Mouse (Mus musculus) small intestine, adult 2 months (tissue): Measurements from ENCODE around the gene Slc43a2. TPM values are rescaled to one million over a fixed set of nuclear protein-coding genes. Genes with fewer than 3 reads are reported as not detected.

Source experiments
- H3K27ac ChIP-seq: fragments of 200-500 bp; 2 replicates; pipeline ENCODE4 v1.5.1; 2012; ENCODE audit warnings: low read depth, low read length, control low read depth, inconsistent platforms; ENCODE audit not compliant: insufficient read depth
- H3K27me3 ChIP-seq: fragments of 200-500 bp; 2 replicates; pipeline ENCODE4 v1.6.1; 2012; ENCODE audit warnings: mild to moderate bottlenecking, moderate library complexity, low read length, inconsistent platforms; ENCODE audit not compliant: control insufficient read depth, insufficient read depth
- H3K36me3 ChIP-seq: fragments of 200-500 bp; 2 replicates; pipeline ENCODE4 v1.6.1; 2012; ENCODE audit warnings: mild to moderate bottlenecking, low read length, control low read depth, inconsistent platforms; ENCODE audit not compliant: control insufficient read depth, insufficient read depth
- H3K4me1 ChIP-seq: fragments of 200-500 bp; 2 replicates; pipeline ENCODE4 v1.6.1; 2012; ENCODE audit warnings: low read length, inconsistent platforms, mixed read lengths; ENCODE audit not compliant: control insufficient read depth, insufficient read depth, insufficient read length
- H3K4me3 ChIP-seq: fragments of 200-500 bp; 2 replicates; pipeline ENCODE4 v1.5.1; 2012; ENCODE audit warnings: low read depth, mild to moderate bottlenecking, control low read depth, inconsistent platforms, low read length, moderate library complexity
- CTCF ChIP-seq: fragments of 200-500 bp; IDR thresholded peaks from 2 replicates; pipeline ENCODE4 v1.5.1; 2012; ENCODE audit warnings: low read depth, mild to moderate bottlenecking, control low read depth, inconsistent platforms, low read length, moderate library complexity, mixed read lengths; ENCODE audit not compliant: insufficient replicate concordance, insufficient read length; ENCODE audit errors: extremely low read depth
- POLR2A ChIP-seq: fragments of 200-500 bp; IDR thresholded peaks from 2 replicates; pipeline ENCODE4 v1.6.1; 2012; ENCODE audit warnings: low read depth, mild to moderate bottlenecking, control low read depth, inconsistent platforms, low read length, moderate library complexity
- WGBS: fragments of 180-500 bp; shearing (Covaris S2); methylation state at CpG from one replicate; pipeline ENCODE4 v1.1.7; 2018; 5-methylcytosine and 5-hydroxymethylcytosine counted together
- polyA plus RNA-seq: library from polyadenylated mRNA; depleted of rRNA; stranded (reverse); fragments of >200 nt; gene quantifications from 2 replicates; pipeline ENCODE4 v1.2.3, GENCODE M21; 2012; rRNA removed

The Slc43a2 gene
- polyA plus RNA-seq, 1 experiment, result 508 TPM

GRCm38 (mm10) chr11:75619133-75619532 lies 87.6 kb downstream of the Slc43a2 start:
- no peaks in the 10 kb centered on the region for H3K27me3 ChIP-seq
- H3K4me1 ChIP-seq, result no peaks in the 10 kb centered on the region; the same call in 1 of the 2 replicates
- 84% methylated on average over 5 of the region's 5 CpGs for WGBS
- no peak overlapping the region for H3K27ac ChIP-seq
- TF ChIP-seq CTCF (peak; percentile 26; the same call in 1 of the 2 replicates), POLR2A (no peak)
- no peak overlapping the region for H3K4me3 ChIP-seq
- peaks cover 72% of the 10 kb centered on the region for H3K36me3 ChIP-seq

- Histone ChIP-seq H3K4me1 (no peaks in the 10 kb centered on the region), H3K36me3 (peaks cover 74% of the 10 kb centered on the region), H3K27ac (peak overlapping the region; percentile 37), H3K27me3 (no peaks in the 10 kb centered on the region), H3K4me3 (no peak overlapping the region)
- TF ChIP-seq POLR2A (no peak), CTCF (no peak)
- WGBS, result 66% methylated on average over 12 of the region's 12 CpGs
These were observed 88.8 kb downstream of the Slc43a2 start for GRCm38 (mm10) chr11:75620136-75620780.

GRCm38 (mm10) chr11:75621426-75621825 lies 89.9 kb downstream of the Slc43a2 start:
- WGBS, result 77% methylated on average over 2 of the region's 2 CpGs
- Histone ChIP-seq H3K27ac (peak overlapping the region; percentile 37; the same call in 1 of the 2 replicates), H3K4me1 (no peaks in the 10 kb centered on the region), H3K36me3 (peaks cover 82% of the 10 kb centered on the region), H3K4me3 (no peak overlapping the region), H3K27me3 (no peaks in the 10 kb centered on the region)
- TF ChIP-seq POLR2A (no peak), CTCF (no peak)

- Histone ChIP-seq H3K36me3 (peaks cover 85% of the 10 kb centered on the region), H3K27ac (no peak overlapping the region), H3K4me3 (no peak overlapping the region), H3K27me3 (no peaks in the 10 kb centered on the region), H3K4me1 (no peaks in the 10 kb centered on the region)
- TF ChIP-seq CTCF, result no peak
- no peak for TF ChIP-seq POLR2A
- WGBS, result 80% methylated on average over 2 of the region's 2 CpGs
These were observed 91.3 kb downstream of the Slc43a2 start for GRCm38 (mm10) chr11:75622588-75623329.

- WGBS, result 80% methylated on average over 2 of the region's 2 CpGs
- Histone ChIP-seq H3K27ac (peak overlapping the region; percentile 2; the same call in 1 of the 2 replicates), H3K4me1 (no peaks in the 10 kb centered on the region), H3K4me3 (no peak overlapping the region), H3K36me3 (peaks cover 80% of the 10 kb centered on the region), H3K27me3 (no peaks in the 10 kb centered on the region)
- TF ChIP-seq CTCF (no peak), POLR2A (no peak)
These were observed 92.6 kb downstream of the Slc43a2 start for GRCm38 (mm10) chr11:75624102-75624554.

DNA sequence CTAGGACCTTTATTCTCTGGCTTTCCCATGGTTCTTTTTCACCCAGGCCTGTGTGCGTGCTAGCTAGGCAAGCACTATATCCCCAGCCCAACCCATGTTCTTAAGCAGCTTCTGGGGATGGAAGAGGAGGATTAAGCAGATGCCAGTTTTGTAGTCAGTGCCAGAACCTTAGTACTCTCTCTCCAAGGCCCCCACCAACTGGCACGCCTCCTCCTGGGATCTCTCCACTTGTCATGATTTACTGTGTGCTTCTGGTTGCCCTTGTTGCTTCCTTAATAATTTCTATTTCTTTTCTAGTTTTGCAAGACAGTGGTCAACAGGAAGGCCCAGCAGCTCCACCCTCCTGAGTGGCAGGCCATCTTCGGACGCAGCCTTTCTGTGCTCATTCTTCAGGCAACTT lies 94.3 kb downstream of the Slc43a2 start:
- H3K4me1 ChIP-seq, result no peaks in the 10 kb centered on the region
- WGBS, result 89% methylated on average over 4 of the region's 4 CpGs
- no peak for TF ChIP-seq CTCF
- no peak for TF ChIP-seq POLR2A
- H3K27me3 ChIP-seq, result no peaks in the 10 kb centered on the region
- H3K27ac ChIP-seq, result no peak overlapping the region
- H3K36me3 ChIP-seq, result peaks cover 63% of the 10 kb centered on the region
- no peak overlapping the region for H3K4me3 ChIP-seq

Other genes starting within 250 kb of the Slc43a2 start
- 5.6 and 8.7 TPM in 2 replicates for gene Rpa1, start 183.4 kb upstream of the Slc43a2 start, polyA plus RNA-seq
- gene Smyd4, start 183.3 kb upstream of the Slc43a2 start, polyA plus RNA-seq, result 1.2 and 1.4 TPM in 2 replicates
- gene Serpinf1, start 109.0 kb upstream of the Slc43a2 start, polyA plus RNA-seq, result 5.8 and 13.7 TPM in 2 replicates
- 2.0 and 4.3 TPM in 2 replicates for gene Serpinf2, start 92.1 kb upstream of the Slc43a2 start, polyA plus RNA-seq
- gene Wdr81, start 77.0 kb upstream of the Slc43a2 start, polyA plus RNA-seq, result 8.3 and 18.3 TPM in 2 replicates
- 27.9 and 78.8 TPM in 2 replicates for gene Tlcd2, start 70.0 kb upstream of the Slc43a2 start, polyA plus RNA-seq
- gene Prpf8, start 44.9 kb upstream of the Slc43a2 start, polyA plus RNA-seq, result 23.4 and 44.2 TPM in 2 replicates
- gene Rilp, start 21.6 kb upstream of the Slc43a2 start, polyA plus RNA-seq, result 8.0 and 15.0 TPM in 2 replicates
- gene Scarf1, start 18.2 kb upstream of the Slc43a2 start, polyA plus RNA-seq, result 9.4 and 12.3 TPM in 2 replicates
- 88.0 and 185 TPM in 2 replicates for gene Pitpna, start 56.4 kb downstream of the Slc43a2 start, polyA plus RNA-seq
- gene Inpp5k, start 99.3 kb downstream of the Slc43a2 start, polyA plus RNA-seq, result 14.3 and 35.3 TPM in 2 replicates
- gene Myo1c, start 118.8 kb downstream of the Slc43a2 start, polyA plus RNA-seq, result 23.2 and 28.7 TPM in 2 replicates
- gene Crk, start 147.6 kb downstream of the Slc43a2 start, polyA plus RNA-seq, result 71.4 and 111 TPM in 2 replicates
- 18.8 and 46.8 TPM in 2 replicates for gene Ywhae, start 201.2 kb downstream of the Slc43a2 start, polyA plus RNA-seq